Mouse (Mus musculus) B cell, adult 2 months (primary cell): ENCODE results near the gene Il12rb1.
"Not testable (repeated sequence)": the region's sequence is repeated elsewhere in the genome, so short reads cannot be mapped to it uniquely, and the experiment has no call there.

Source experiments
- DNase-seq, 2 experiments: peaks; one replicate each; pipeline ENCODE4 v3.0.0; 2022

Gene Il12rb1

GRCm38 (mm10) chr8:70801830-70802229 is 6.4 kb upstream of the Il12rb1 start:
- DNase-seq: no peak

GRCm38 (mm10) chr8:70802786-70803510 is 5.3 kb upstream of the Il12rb1 start:
- DNase-seq: no peak

- peak; percentile 80 to 83 for DNase-seq
These were observed 4.3 kb upstream of the Il12rb1 start for GRCm38 (mm10) chr8:70803761-70804480.

GRCm38 (mm10) chr8:70804481-70805206 is 3.6 kb upstream of the Il12rb1 start, which contains the start of gene Mast3:
Mast3 (minus strand) TSS chr8:70805054.
- peak; percentile 87 for DNase-seq

- peak; percentile 73 to 77 for DNase-seq
These were observed 1.7 kb upstream of the Il12rb1 start for GRCm38 (mm10) chr8:70806541-70806940.

- DNase-seq: no peak
These were observed 945 bp upstream of the Il12rb1 start for GRCm38 (mm10) chr8:70807304-70807703.

GRCm38 (mm10) chr8:70808955-70809701 is 879 bp downstream of the Il12rb1 start:
- no peak for DNase-seq

- no peak for DNase-seq
These were observed 2.9 kb downstream of the Il12rb1 start for GRCm38 (mm10) chr8:70810962-70811680.

GRCm38 (mm10) chr8:70812055-70812454 is 3.8 kb downstream of the Il12rb1 start:
- no peak for DNase-seq

- no peak for DNase-seq
These were observed 4.6 kb downstream of the Il12rb1 start for GRCm38 (mm10) chr8:70812885-70813284.

- DNase-seq: peak; percentile 72
These were observed 8.4 kb downstream of the Il12rb1 start for GRCm38 (mm10) chr8:70816679-70817078.

GRCm38 (mm10) chr8:70820101-70820935 is 12.1 kb downstream of the Il12rb1 start:
- no peak for DNase-seq

- DNase-seq: peak; percentile 77 to 80
These were observed 13.2 kb downstream of the Il12rb1 start for GRCm38 (mm10) chr8:70821399-70821962.

GRCm38 (mm10) chr8:70821992-70822391 is 13.7 kb downstream of the Il12rb1 start:
- no peak for DNase-seq

- DNase-seq: not testable (repeated sequence)
These were observed 14.3 kb downstream of the Il12rb1 start for GRCm38 (mm10) chr8:70822594-70822993.

GRCm38 (mm10) chr8:70823802-70824201 is 15.6 kb downstream of the Il12rb1 start:
- no peak for DNase-seq

- no peak for DNase-seq
These were observed 17.6 kb downstream of the Il12rb1 start for GRCm38 (mm10) chr8:70825816-70826215.

- DNase-seq: no peak
These were observed 18.8 kb downstream of the Il12rb1 start for GRCm38 (mm10) chr8:70827010-70827409.

GRCm38 (mm10) chr8:70827796-70828195 is 19.5 kb downstream of the Il12rb1 start:
- DNase-seq: no peak

GRCm38 (mm10) chr8:70831517-70831916 is 23.3 kb downstream of the Il12rb1 start:
- DNase-seq: no peak

- DNase-seq: no peak
These were observed 24.1 kb downstream of the Il12rb1 start for GRCm38 (mm10) chr8:70832371-70832770.
